Mouse (Mus musculus) B cell, adult 2 months (primary cell): Measurements from ENCODE around the gene Mup2.
"Not testable (repeated sequence)": the region's sequence is repeated elsewhere in the genome, so short reads cannot be mapped to it uniquely, and the experiment has no call there.

Experiments used
- DNase-seq, 2 experiments: peaks; one replicate each; pipeline ENCODE4 v3.0.0; 2022

Mup2 gene

DNA sequence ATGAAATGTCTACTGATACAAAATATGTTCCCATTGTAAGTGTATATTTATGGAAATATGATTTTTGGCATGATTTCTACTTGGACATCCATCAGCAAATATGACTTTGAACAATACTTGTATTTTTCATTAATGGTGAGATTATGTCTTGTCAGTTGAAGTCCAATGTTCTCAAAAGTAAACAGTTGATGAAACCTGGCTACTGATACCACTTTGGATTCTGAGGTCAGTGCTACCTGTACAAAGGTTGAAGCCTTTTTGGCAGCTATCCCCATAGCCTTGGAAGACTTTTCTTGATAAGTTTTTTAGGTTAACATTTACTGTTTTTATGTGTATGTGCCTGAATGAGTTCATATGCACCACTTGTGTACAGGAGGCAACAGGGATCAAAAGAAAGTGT is at the start of gene Mup2:
Gene Mup2, minus strand, starts transcription at position 101 of the 400 bp plus-strand sequence.
- not testable (repeated sequence) for DNase-seq
